Mouse (Mus musculus) central nervous system, embryonic 18 days (tissue): Measurements from ENCODE around the gene Cfap69. TPM values are rescaled to one million over a fixed set of nuclear protein-coding genes. Genes with fewer than 3 reads are reported as not detected.

Experiments used
- polyA plus RNA-seq: library from polyadenylated mRNA; depleted of rRNA; stranded (reverse); fragments of >200 nt; gene quantifications from 2 replicates; pipeline ENCODE4 v1.2.3, GENCODE M21; 2012; rRNA removed

Cfap69 gene
- 16.4 and 18.6 TPM in 2 replicates for polyA plus RNA-seq

DNA sequence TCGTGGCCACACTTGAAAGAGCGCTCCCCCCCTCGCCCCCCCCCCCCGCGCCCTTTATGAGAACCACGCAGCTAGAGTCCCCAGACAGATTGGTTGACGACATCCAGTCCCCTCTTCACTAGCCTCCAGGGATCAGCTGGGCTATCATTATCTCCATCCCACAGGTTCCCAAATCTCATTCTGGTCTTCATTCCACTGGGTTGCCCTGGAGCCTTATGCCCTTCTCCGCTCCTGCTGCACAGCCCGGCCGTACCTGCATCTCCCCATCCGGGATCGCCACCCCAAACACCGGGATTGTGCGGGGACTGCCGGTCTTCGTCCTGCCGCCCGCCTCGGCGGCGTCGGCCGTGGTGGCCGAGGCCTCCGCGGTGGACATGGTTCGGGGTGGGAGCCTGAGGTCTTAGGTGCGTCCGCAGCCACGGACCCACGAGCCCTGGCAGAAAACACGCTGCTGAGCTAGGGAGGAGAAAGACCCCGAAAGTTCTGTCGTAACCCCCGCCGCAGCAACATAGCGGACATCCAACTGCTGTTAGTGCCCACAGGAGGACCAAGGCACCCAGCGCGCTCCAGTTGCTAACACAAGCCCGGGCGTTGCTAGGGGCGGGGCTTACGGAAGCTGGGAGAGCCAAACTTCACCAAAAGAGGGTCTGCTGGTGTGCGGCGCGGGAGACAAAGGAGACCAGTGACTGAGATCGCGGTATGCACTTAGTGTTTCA, at the start of gene Cfap69:
Cfap69 (minus strand) TSS at position 585 of the 716 bp plus-strand sequence.

DNA sequence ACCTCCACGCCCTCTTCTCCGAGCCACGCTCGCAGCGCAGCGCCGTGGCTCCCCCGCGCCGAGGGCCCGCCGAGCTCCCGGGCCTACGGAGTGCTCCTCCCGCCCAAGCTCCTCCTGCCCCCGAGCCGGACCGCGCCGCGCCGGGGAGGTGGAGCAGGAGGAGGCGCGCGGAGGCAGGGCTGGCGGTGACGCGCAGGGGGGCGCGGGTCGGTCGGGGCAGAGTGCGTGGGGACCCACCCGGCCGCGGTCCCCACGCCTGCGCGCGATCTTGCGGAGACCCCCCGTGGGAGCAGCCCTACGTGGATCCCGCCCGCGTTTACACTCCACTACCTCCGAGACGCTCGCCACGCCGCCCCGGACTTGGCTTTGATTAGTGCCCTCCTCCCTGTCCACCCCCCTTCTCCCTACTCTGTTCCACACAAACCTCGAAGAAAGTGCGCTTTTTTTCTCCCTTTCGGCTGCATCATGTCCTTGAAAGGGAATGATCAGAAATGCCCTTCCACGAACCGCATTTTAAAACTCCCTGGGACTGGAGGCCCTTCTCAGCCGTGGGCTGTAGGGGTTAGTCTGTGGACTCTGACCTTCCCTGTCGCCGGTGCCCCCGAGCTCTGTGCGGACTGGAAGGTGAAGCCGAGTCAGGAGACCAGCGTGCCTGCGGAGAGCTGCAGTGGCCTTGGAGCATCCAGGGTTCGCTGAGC, 30.1 kb upstream of the Cfap69 start, which contains the start of gene Steap2:
Steap2 (minus strand) TSS at position 623 of the 698 bp plus-strand sequence.

DNA sequence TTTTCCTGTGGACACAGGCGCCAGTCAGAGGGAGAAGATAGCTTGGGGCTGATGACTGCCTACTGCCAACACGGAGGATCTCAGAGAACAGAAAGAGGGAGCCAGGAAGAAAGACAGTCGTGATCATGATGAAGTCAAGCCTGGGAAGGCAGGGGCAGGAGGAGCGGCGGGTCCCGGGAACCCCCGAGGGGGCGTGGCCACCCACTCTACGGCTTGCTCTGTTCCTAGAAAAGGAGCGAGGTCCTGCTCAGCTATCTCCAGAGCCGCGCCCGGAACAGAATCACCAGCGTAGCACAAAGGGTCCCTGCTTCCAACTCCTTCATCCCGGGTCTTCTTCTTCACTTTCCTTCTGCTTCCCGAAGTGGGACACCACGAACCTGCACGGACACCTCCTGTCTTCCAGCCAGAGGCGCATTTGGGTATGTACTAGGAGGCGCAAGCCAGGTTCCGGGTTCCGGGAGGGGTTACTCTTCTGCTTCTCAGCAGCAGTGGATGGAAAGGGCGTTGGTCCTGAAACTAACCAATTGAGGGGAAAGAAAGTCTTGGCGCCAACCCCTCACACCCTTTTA, 90.2 kb downstream of the Cfap69 start, which contains the start of gene Gm8773:
Gm8773 (plus strand) TSS at position 51 of the 569 bp plus-strand sequence.

DNA sequence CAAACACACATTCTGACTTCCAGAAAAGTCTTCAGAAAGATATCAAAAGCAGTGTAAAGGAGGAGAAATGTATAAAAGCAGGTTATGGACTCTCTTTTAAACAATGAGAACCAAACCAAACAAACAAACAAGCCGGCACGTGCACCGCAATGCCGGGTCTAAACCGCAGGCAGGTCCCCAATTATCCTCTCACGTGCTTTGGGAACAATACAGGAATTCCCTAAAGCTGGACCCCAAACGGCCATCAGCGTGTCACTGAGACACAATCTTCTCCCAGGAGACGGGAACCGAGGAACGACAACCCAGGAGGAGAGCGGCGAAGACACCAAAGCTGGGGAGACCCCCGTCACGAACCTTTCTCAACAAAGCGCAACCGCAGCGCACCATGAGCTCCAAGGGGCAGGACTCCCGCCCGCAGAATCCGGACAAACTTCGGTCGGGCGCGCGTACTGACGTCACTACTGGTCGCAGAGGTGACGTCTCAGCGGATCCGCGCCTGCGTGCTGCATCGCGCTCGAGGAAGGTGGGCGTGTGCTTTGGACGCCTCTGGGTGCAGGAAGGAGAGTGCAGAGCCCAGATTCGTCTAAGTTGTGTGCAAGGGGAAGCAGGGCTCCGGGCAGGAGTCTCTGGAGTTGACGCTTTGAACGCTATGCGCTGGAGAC, 104.8 kb downstream of the Cfap69 start, which contains the start of gene Gtpbp10:
Gtpbp10 (minus strand) TSS at position 460 of the 662 bp plus-strand sequence.

Other genes starting within 250 kb of the Cfap69 start
- gene Cdk14, start 243.9 kb downstream of the Cfap69 start, polyA plus RNA-seq, result 27.1 and 30.1 TPM in 2 replicates
- 0.11 TPM in 1 of 2 replicates, not detected in the other for gene 1700015F17Rik, start 185.1 kb downstream of the Cfap69 start, polyA plus RNA-seq
- gene Cldn12, start 149.3 kb downstream of the Cfap69 start, polyA plus RNA-seq, result 18.0 and 19.1 TPM in 2 replicates
- gene Gtpbp10, start 104.7 kb downstream of the Cfap69 start, polyA plus RNA-seq, result 15.3 and 16.5 TPM in 2 replicates
- 11.0 and 13.1 TPM in 2 replicates for gene Gm8773, start 90.4 kb downstream of the Cfap69 start, polyA plus RNA-seq
- 3.3 and 4.1 TPM in 2 replicates for gene Steap2, start 30.3 kb upstream of the Cfap69 start, polyA plus RNA-seq
- 1.0 and 1.1 TPM in 2 replicates for gene Steap1, start 85.1 kb upstream of the Cfap69 start, polyA plus RNA-seq